Mouse (Mus musculus) liver, adult 2 months (tissue): ENCODE data around the gene Phf12.

ENCODE experiments used
- CTCF ChIP-seq: fragments of 200-500 bp; IDR thresholded peaks from 2 replicates; pipeline ENCODE4 v1.5.1; 2011; ENCODE audit warnings: low read depth, low read length, control low read depth
- POLR2A ChIP-seq: fragments of 200-500 bp; IDR thresholded peaks from 2 replicates; pipeline ENCODE4 v1.6.1; 2011; ENCODE audit warnings: low read length, control low read depth; ENCODE audit not compliant: insufficient read depth; ENCODE audit errors: extremely low read depth

DNA sequence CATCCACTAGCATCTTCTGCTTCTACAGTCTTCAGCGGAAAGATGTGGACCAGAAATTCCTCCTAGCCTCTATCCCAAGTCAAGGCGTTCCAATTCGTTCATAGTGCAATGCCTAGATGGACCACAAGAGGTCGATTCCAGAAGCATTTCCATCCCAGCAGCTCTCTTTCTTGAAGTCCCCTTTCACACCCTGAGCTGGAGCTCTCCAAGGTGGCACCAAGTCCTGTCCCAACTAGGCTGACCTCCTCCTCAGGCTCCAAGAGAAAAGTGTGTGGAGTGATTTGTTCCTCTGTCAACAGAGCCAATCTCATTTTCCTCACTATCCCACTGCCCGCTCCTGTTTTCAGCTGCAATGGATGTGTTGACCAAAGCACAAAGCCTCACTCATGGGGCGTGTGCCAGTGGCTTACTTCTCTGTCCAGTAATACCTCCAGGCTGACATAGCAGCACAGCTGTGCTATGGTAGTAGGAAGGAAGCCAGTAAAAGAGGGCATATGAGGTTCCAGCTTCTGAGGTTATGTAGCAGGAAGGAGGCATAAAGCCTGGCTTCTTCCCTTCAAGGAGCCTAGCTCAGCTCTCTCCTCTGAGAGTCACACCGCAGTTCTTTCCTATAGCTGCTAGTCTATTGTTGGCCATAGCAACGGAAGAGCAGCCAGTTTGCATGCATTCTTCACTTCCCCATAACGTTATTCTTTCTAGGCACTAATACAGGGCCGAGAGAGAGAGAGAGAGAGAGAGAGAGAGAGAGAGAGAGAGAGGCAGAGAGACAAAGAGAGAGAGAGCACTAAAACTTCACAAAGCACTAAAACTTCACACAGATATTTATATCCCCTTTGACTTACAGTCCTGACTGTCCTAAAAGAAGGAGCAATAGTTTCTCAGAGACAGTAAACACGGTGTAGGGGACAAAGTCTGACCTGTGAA lies 2.0 kb upstream of the Phf12 start:
- peak; percentile 27 for TF ChIP-seq CTCF
- TF ChIP-seq POLR2A: no peak
